Mouse (Mus musculus) spleen, adult 2 months (tissue): ENCODE results near the gene Zfp628.

Experiments used
- CTCF ChIP-seq: fragments of 200-500 bp; IDR thresholded peaks from 2 replicates; pipeline ENCODE4 v1.5.1; 2011; ENCODE audit warnings: mild to moderate bottlenecking, inconsistent platforms; ENCODE audit not compliant: insufficient read depth, insufficient read length, insufficient replicate concordance; ENCODE audit errors: extremely low read depth
- POLR2A ChIP-seq: fragments of 200-500 bp; IDR thresholded peaks from 2 replicates; pipeline ENCODE4 v1.6.1; 2011; ENCODE audit warnings: low read depth, low read length, inconsistent platforms

GRCm38 (mm10) chr7:4915669-4916416 lies 826 bp downstream of the Zfp628 start:
- TF ChIP-seq CTCF (no peak), POLR2A (no peak)
